In genomic region chr13:117390287-117390686, GRCm38 (mm10) we compare ENCODE assay signal across 24 mouse cellular contexts.
DNase-seq lines count a peak whose midpoint lies in the region; ATAC-seq and TF ChIP-seq lines count a peak whose summit lies in the region.
"Had no signal": no experiment of that assay in that cellular context is flagged by ENCODE, and none has a peak within 500 bp of the region (broad histone marks: within the 10 kb centered on the region; RNA-seq: fewer than 3 reads in every experiment).

No protein-coding gene starts in this region.

- 0 out of 2 replicates have a peak, but pooled peaks cover 9% of the 10 kb centered on the region for H3K4me1 ChIP-seq in limb, embryonic 12.5 days (replicated peaks)
- H3K4me1 ChIP-seq in limb, embryonic 10.5 days: no peaks in the 10 kb centered on the region
- no peaks in the 10 kb centered on the region for H3K4me1 ChIP-seq in stomach, embryonic 14.5 days (ENCODE audit: control insufficient read depth, insufficient read depth, low read length)
- no peaks in the 10 kb centered on the region for H3K4me1 ChIP-seq in stomach, postnatal 0 days (replicated peaks; ENCODE audit: control insufficient read depth, insufficient read depth)
- H3K4me1 ChIP-seq: forebrain, embryonic 12.5 days; forebrain, embryonic 15.5 days; heart, embryonic 12.5 days; heart, embryonic 15.5 days had no signal

- H3K4me2 ChIP-seq in limb, embryonic 12.5 days: no peak overlapping the region
- H3K4me2 ChIP-seq in stomach, embryonic 14.5 days (replicated peaks; ENCODE audit: low read depth, low read length): no peak overlapping the region
- no peak overlapping the region for H3K4me2 ChIP-seq in stomach, postnatal 0 days (replicated peaks; ENCODE audit: low read depth)
- H3K4me2 ChIP-seq: forebrain, embryonic 12.5 days; forebrain, embryonic 15.5 days; heart, embryonic 12.5 days; heart, embryonic 15.5 days; hindbrain, embryonic 14.5 days had no signal

- H3K27me3 ChIP-seq in limb, embryonic 12.5 days: no peaks in the 10 kb centered on the region
- H3K27me3 ChIP-seq in limb, embryonic 10.5 days (ENCODE audit: low read depth, poor library complexity, severe bottlenecking): no peaks in the 10 kb centered on the region
- H3K27me3 ChIP-seq in stomach, embryonic 14.5 days (ENCODE audit: control insufficient read depth, insufficient read depth, low read length): no peaks in the 10 kb centered on the region
- H3K27me3 ChIP-seq in stomach, postnatal 0 days (ENCODE audit: control insufficient read depth, insufficient read depth, low read length): no peaks in the 10 kb centered on the region
- H3K27me3 ChIP-seq: forebrain, embryonic 12.5 days; forebrain, embryonic 15.5 days; heart, embryonic 12.5 days; heart, embryonic 15.5 days; Patski had no signal

- H3K9ac ChIP-seq in limb, embryonic 12.5 days (replicated peaks): no peak overlapping the region
- no peak overlapping the region for H3K9ac ChIP-seq in stomach, embryonic 14.5 days (replicated peaks; ENCODE audit: low read depth, low read length)
- H3K9ac ChIP-seq in stomach, postnatal 0 days (ENCODE audit: low read length): no peak overlapping the region
- H3K9ac ChIP-seq: forebrain, embryonic 12.5 days; forebrain, embryonic 15.5 days; heart, embryonic 12.5 days; heart, embryonic 15.5 days; hindbrain, embryonic 14.5 days had no signal

- H3K36me3 ChIP-seq in limb, embryonic 12.5 days: no peaks in the 10 kb centered on the region
- H3K36me3 ChIP-seq in limb, embryonic 10.5 days: no peaks in the 10 kb centered on the region
- no peaks in the 10 kb centered on the region for H3K36me3 ChIP-seq in stomach, embryonic 14.5 days (ENCODE audit: control insufficient read depth, insufficient read depth, low read length)
- no peaks in the 10 kb centered on the region for H3K36me3 ChIP-seq in stomach, postnatal 0 days (ENCODE audit: control insufficient read depth, insufficient read depth, low read length)
- H3K36me3 ChIP-seq: forebrain, embryonic 12.5 days; forebrain, embryonic 15.5 days; heart, embryonic 12.5 days; heart, embryonic 15.5 days had no signal

- no peak for TF ChIP-seq CTCF in stomach, postnatal 0 days (IDR thresholded peaks at IDR 0.05; ENCODE audit: low read depth)

- no peak for DNase-seq in limb, embryonic 10.5 days (ENCODE audit: low spot score)
- no peak for DNase-seq in stomach, postnatal 0 days (ENCODE audit: low spot score)
- no peak for DNase-seq in heart, adult 18-20 months
- DNase-seq: adrenal gland, postnatal 10 days; adrenal gland, postnatal 36 days; cerebellum, adult 18-20 months; cerebellum, adult 9-10 months; cerebellum, postnatal 14 days; gastrocnemius, postnatal 10 days; gastrocnemius, postnatal 36 days; heart, postnatal 10 days; heart, postnatal 36 days had no signal

- H3K9me3 ChIP-seq in limb, embryonic 12.5 days: no peaks in the 10 kb centered on the region
- no peaks in the 10 kb centered on the region for H3K9me3 ChIP-seq in limb, embryonic 10.5 days (replicated peaks)
- no peaks in the 10 kb centered on the region for H3K9me3 ChIP-seq in stomach, embryonic 14.5 days (ENCODE audit: control insufficient read depth, low read depth, low read length)
- H3K9me3 ChIP-seq in stomach, postnatal 0 days (ENCODE audit: control insufficient read depth, low read length): no peaks in the 10 kb centered on the region
- H3K9me3 ChIP-seq: forebrain, embryonic 12.5 days; forebrain, embryonic 15.5 days; heart, embryonic 12.5 days; heart, embryonic 15.5 days had no signal

- ATAC-seq in limb, embryonic 12.5 days (ENCODE audit: insufficient number of reproducible peaks, insufficient read depth, low FRiP score, low TSS enrichment, low read depth): peak; percentile 56; the same call in 1 of the 2 replicates
- no peak; the same call in 1 of the 2 replicates for ATAC-seq in stomach, embryonic 14.5 days (ENCODE audit: insufficient number of reproducible peaks, insufficient read depth, low FRiP score, low read depth)
- ATAC-seq in stomach, postnatal 0 days (ENCODE audit: low FRiP score, low TSS enrichment): no peak
- peak; percentile 25 to 46; a peak in 3 of 4 replicates for ATAC-seq in hematopoietic stem cell, adult 5-6 weeks (replicated peaks in 1 of 2; ENCODE audit: insufficient read depth in 1 of 2, low FRiP score in 2 of 2, low TSS enrichment in 1 of 2, low read depth in 1 of 2, poor library complexity in 2 of 2, severe bottlenecking in 2 of 2)
- ATAC-seq: forebrain, embryonic 15.5 days; hindbrain, postnatal 0 days; inflammation-experienced regulatory T-cells, adult 6 months; intestine, embryonic 16.5 days; Patski had no signal

- no peak for TF ChIP-seq EP300 in stomach, postnatal 0 days (optimal IDR thresholded peaks at IDR 0.05)

- no peak overlapping the region for H3K27ac ChIP-seq in limb, embryonic 12.5 days
- H3K27ac ChIP-seq in limb, embryonic 10.5 days: no peak overlapping the region
- peak overlapping the region; percentile 27; the same call in 1 of the 2 replicates for H3K27ac ChIP-seq in stomach, embryonic 14.5 days (ENCODE audit: low read length)
- H3K27ac ChIP-seq in stomach, postnatal 0 days (replicated peaks): no peak overlapping the region
- H3K27ac ChIP-seq: forebrain, embryonic 12.5 days; forebrain, embryonic 15.5 days; heart, embryonic 15.5 days; hindbrain, embryonic 14.5 days; hindbrain, postnatal 0 days had no signal

- H3K4me3 ChIP-seq in limb, embryonic 12.5 days (replicated peaks): no peak overlapping the region
- no peak overlapping the region for H3K4me3 ChIP-seq in limb, embryonic 10.5 days
- no peak overlapping the region for H3K4me3 ChIP-seq in stomach, embryonic 14.5 days (ENCODE audit: low read depth, low read length)
- H3K4me3 ChIP-seq in stomach, postnatal 0 days (ENCODE audit: low read depth, low read length): no peak overlapping the region
- H3K4me3 ChIP-seq: forebrain, embryonic 12.5 days; forebrain, embryonic 15.5 days; heart, embryonic 12.5 days; heart, embryonic 15.5 days had no signal

Comparison
In these comparisons a context has a peak if more than half of its experiments do, and no peak if none do; other contexts are left out.
1. ATAC-seq: peak in limb, embryonic 12.5 days (single experiment) and hematopoietic stem cell, adult 5-6 weeks (2 of 2); none in stomach, embryonic 14.5 days (single experiment) and stomach, postnatal 0 days (single experiment).